Mouse (Mus musculus) MEL (cell line): Measurements from ENCODE around the gene Csnk1d. TPM values are rescaled to one million over a fixed set of nuclear protein-coding genes. Genes with fewer than 3 reads are reported as not detected.

Experiments
- DNase-seq: peaks from one replicate; pipeline ENCODE4 v3.0.0; 2011; ENCODE audit warnings: low read depth, low spot score
- H3K27ac ChIP-seq: 2 replicates; pipeline ENCODE4 v1.5.1; 2012; ENCODE audit warnings: low read depth, mild to moderate bottlenecking, control low read depth, low read length, moderate library complexity; ENCODE audit not compliant: control insufficient read depth
- H3K27me3 ChIP-seq, 2 experiments: fragments of 150-350 bp in 1 of 2; sonication (generic) in 1 of 2; 2 replicates each; pipeline ENCODE4 v1.6.1; 2012; ENCODE audit warnings: low read length in 2 of 2, mild to moderate bottlenecking in 2 of 2, improper control_type of control experiment in 1 of 2, moderate library complexity in 1 of 2; ENCODE audit not compliant: insufficient read depth in 2 of 2, control insufficient read depth in 1 of 2
- H3K36me3 ChIP-seq, 2 experiments: 2 replicates each; pipeline ENCODE4 v1.6.1; 2012 to 2014; ENCODE audit warnings: low read length in 2 of 2, improper control_type of control experiment in 1 of 2, inconsistent platforms in 1 of 2, mild to moderate bottlenecking in 1 of 2; ENCODE audit not compliant: insufficient read depth in 2 of 2, control insufficient read depth in 1 of 2
- H3K4me1 ChIP-seq, 2 experiments: fragments of 150-350 bp in 1 of 2; sonication (generic) in 1 of 2; 2 replicates each; pipeline ENCODE4 v1.6.1; 2012; ENCODE audit warnings: low read length in 2 of 2, improper control_type of control experiment in 1 of 2, mild to moderate bottlenecking in 1 of 2; ENCODE audit not compliant: insufficient read depth in 2 of 2, control insufficient read depth in 1 of 2
- H3K4me3 ChIP-seq, 2 experiments: fragments of 150-350 bp in 1 of 2; sonication (generic) in 1 of 2; 2 replicates each; pipeline ENCODE4 v1.5.1; 2012; ENCODE audit warnings: low read depth in 2 of 2, low read length in 2 of 2, mild to moderate bottlenecking in 2 of 2, moderate library complexity in 2 of 2, control low read depth in 1 of 2, improper control_type of control experiment in 1 of 2; ENCODE audit not compliant: control insufficient read depth in 1 of 2, insufficient read depth in 1 of 2
- H3K79me2 ChIP-seq: 2 replicates; pipeline ENCODE4 v1.6.1; 2012; ENCODE audit warnings: mild to moderate bottlenecking, low read length, moderate library complexity; ENCODE audit not compliant: control insufficient read depth, poor library complexity, insufficient read depth
- H3K9ac ChIP-seq: 2 replicates; pipeline ENCODE4 v1.6.1; 2012; ENCODE audit warnings: low read depth, mild to moderate bottlenecking, control low read depth, low read length, moderate library complexity; ENCODE audit not compliant: control insufficient read depth, poor library complexity, severe bottlenecking
- H3K9me3 ChIP-seq: fragments of 150-350 bp; sonication (generic); replicated peaks from 2 replicates; pipeline ENCODE4 v1.6.1; 2012; ENCODE audit warnings: mild to moderate bottlenecking, low read length, improper control_type of control experiment, moderate library complexity; ENCODE audit not compliant: insufficient read depth
- BHLHE40 ChIP-seq: IDR thresholded peaks from 2 replicates; pipeline ENCODE4 v1.6.1; 2012; ENCODE audit warnings: low read depth, mild to moderate bottlenecking, inconsistent platforms, low read length, improper control_type of control experiment, borderline replicate concordance
- CHD1 ChIP-seq: IDR thresholded peaks from 2 replicates; pipeline ENCODE4 v1.6.1; 2012; ENCODE audit warnings: low read depth, mild to moderate bottlenecking, inconsistent platforms, low read length, improper control_type of control experiment
- CHD2 ChIP-seq: IDR thresholded peaks from 2 replicates; pipeline ENCODE4 v1.6.1; 2011; ENCODE audit warnings: low read length, improper control_type of control experiment
- CTCF ChIP-seq, 3 experiments: IDR thresholded peaks in 2 of 3; conservative IDR thresholded peaks in 1 of 3; 2 replicates each; pipeline ENCODE4 v1.5.1; 2011 to 2012; ENCODE audit warnings: low read length in 3 of 3, low read depth in 2 of 3, mild to moderate bottlenecking in 2 of 3, improper control_type of control experiment in 1 of 3, inconsistent platforms in 1 of 3, mixed read lengths in 1 of 3, moderate library complexity in 1 of 3; ENCODE audit not compliant: control insufficient read depth in 1 of 3, insufficient read depth in 1 of 3, poor library complexity in 1 of 3, severe bottlenecking in 1 of 3
- EP300 ChIP-seq, 2 experiments: IDR thresholded peaks; 2 replicates each; pipeline ENCODE4 v1.6.1; 2011; ENCODE audit warnings: improper control_type of control experiment in 2 of 2, low read length in 2 of 2, low read depth in 1 of 2, mild to moderate bottlenecking in 1 of 2
- ETS1 ChIP-seq: IDR thresholded peaks from 2 replicates; pipeline ENCODE4 v1.6.1; 2012; ENCODE audit warnings: low read depth, mild to moderate bottlenecking, inconsistent platforms, low read length, improper control_type of control experiment, moderate library complexity
- MAFK ChIP-seq: IDR thresholded peaks from 2 replicates; pipeline ENCODE4 v1.6.1; 2011; ENCODE audit warnings: low read depth, mild to moderate bottlenecking, low read length, improper control_type of control experiment, borderline replicate concordance
- MAX ChIP-seq: IDR thresholded peaks from 2 replicates; pipeline ENCODE4 v1.6.1; 2011; ENCODE audit warnings: low read length, improper control_type of control experiment
- MAZ ChIP-seq: IDR thresholded peaks from 2 replicates; pipeline ENCODE4 v1.6.1; 2012; ENCODE audit warnings: low read depth, mild to moderate bottlenecking, inconsistent platforms, low read length, improper control_type of control experiment
- NELFE ChIP-seq: IDR thresholded peaks from 2 replicates; pipeline ENCODE4 v1.6.1; 2011; ENCODE audit warnings: low read depth, low read length, improper control_type of control experiment
- NRF1 ChIP-seq: IDR thresholded peaks from 2 replicates; pipeline ENCODE4 v1.6.1; 2014; ENCODE audit warnings: low read depth, mild to moderate bottlenecking, inconsistent platforms, low read length, improper control_type of control experiment, moderate library complexity; ENCODE audit not compliant: poor library complexity, insufficient read depth, severe bottlenecking
- POLR2A ChIP-seq, 2 experiments: IDR thresholded peaks; 2 replicates each; pipeline ENCODE4 v1.6.1; 2011 to 2012; ENCODE audit warnings: low read length in 2 of 2, mild to moderate bottlenecking in 2 of 2, control low read depth in 1 of 2, improper control_type of control experiment in 1 of 2, low read depth in 1 of 2, moderate library complexity in 1 of 2; ENCODE audit not compliant: control insufficient read depth in 1 of 2, insufficient read depth in 1 of 2, poor library complexity in 1 of 2
- POLR2AphosphoS5 ChIP-seq: IDR thresholded peaks from 2 replicates; pipeline ENCODE4 v1.6.1; 2012; ENCODE audit warnings: low read depth, borderline replicate concordance, mild to moderate bottlenecking, inconsistent platforms, low read length, moderate library complexity, mixed read lengths
- RCOR1 ChIP-seq: IDR thresholded peaks from 2 replicates; pipeline ENCODE4 v1.6.1; 2012; ENCODE audit warnings: low read depth, mild to moderate bottlenecking, inconsistent platforms, low read length, improper control_type of control experiment
- SIN3A ChIP-seq: IDR thresholded peaks from 2 replicates; pipeline ENCODE4 v1.6.1; 2012; ENCODE audit warnings: low read length, improper control_type of control experiment, inconsistent platforms
- TAL1 ChIP-seq: IDR thresholded peaks from 2 replicates; pipeline ENCODE4 v1.6.1; 2012; ENCODE audit warnings: mild to moderate bottlenecking, inconsistent platforms, low read length, moderate library complexity, mixed read lengths
- TCF12 ChIP-seq: IDR thresholded peaks from 2 replicates; pipeline ENCODE4 v1.6.1; 2014; ENCODE audit warnings: low read depth, mild to moderate bottlenecking, inconsistent platforms, low read length, improper control_type of control experiment, moderate library complexity
- UBTF ChIP-seq: IDR thresholded peaks from 2 replicates; pipeline ENCODE4 v1.6.1; 2012; ENCODE audit warnings: low read depth, mild to moderate bottlenecking, inconsistent platforms, low read length, improper control_type of control experiment, moderate library complexity, borderline replicate concordance; ENCODE audit not compliant: insufficient read depth
- USF1 ChIP-seq: IDR thresholded peaks from 2 replicates; pipeline ENCODE4 v1.6.1; 2014; ENCODE audit warnings: low read depth, mild to moderate bottlenecking, inconsistent platforms, low read length, improper control_type of control experiment, moderate library complexity
- USF2 ChIP-seq, 2 experiments: IDR thresholded peaks; 2 replicates each; pipeline ENCODE4 v1.6.1; 2011 to 2012; ENCODE audit warnings: improper control_type of control experiment in 2 of 2, low read length in 2 of 2, borderline replicate concordance in 1 of 2, inconsistent platforms in 1 of 2, low read depth in 1 of 2, mild to moderate bottlenecking in 1 of 2; ENCODE audit not compliant: insufficient read depth in 1 of 2
- ZKSCAN1 ChIP-seq: IDR thresholded peaks from 2 replicates; pipeline ENCODE4 v1.6.1; 2012; ENCODE audit warnings: low read depth, mild to moderate bottlenecking, inconsistent platforms, low read length, improper control_type of control experiment, moderate library complexity
- ZMIZ1 ChIP-seq: IDR thresholded peaks from 2 replicates; pipeline ENCODE4 v1.6.1; 2012; ENCODE audit warnings: low read depth, mild to moderate bottlenecking, inconsistent platforms, low read length, improper control_type of control experiment, moderate library complexity
- ZNF384 ChIP-seq: IDR thresholded peaks from 2 replicates; pipeline ENCODE4 v1.6.1; 2012; ENCODE audit warnings: low read depth, mild to moderate bottlenecking, inconsistent platforms, low read length, improper control_type of control experiment
- polyA plus RNA-seq, 2 experiments: library from polyadenylated mRNA; stranded (reverse) in 1 of 2; unstranded in 1 of 2; fragments of >175 nt in 1 of 2; fragments of >200 nt in 1 of 2; gene quantifications; 2 replicates each; pipeline versions ENCODE4 v1.2.1 to v1.2.4; 2012; ENCODE audit warnings: low replicate concordance in 2 of 2, low read depth in 1 of 2; ENCODE audit not compliant: insufficient read length in 2 of 2, insufficient read depth in 1 of 2, missing spikeins in 1 of 2
- total RNA-seq: library from RNA; depleted of rRNA; stranded (reverse); fragments of 300-350 nt; gene quantifications from 2 replicates; pipeline ENCODE4 v1.2.3, GENCODE M21; 2012

The Csnk1d gene
- total and polyA plus RNA-seq, 3 experiments = 83.2 to 329 (median 121) TPM

- TF ChIP-seq UBTF (no peak), TCF12 (no peak), USF2 (IDR thresholded peaks at IDR 0.05; ENCODE audit: borderline replicate concordance in 1 of 2, insufficient read depth in 1 of 2, low read depth in 1 of 2, low read length in 2 of 2) (no peak), POLR2AphosphoS5 (no peak), MAX (peak; percentile 68), ZNF384 (no peak), CHD2 (no peak; the same call in 1 of the 2 replicates), BHLHE40 (no peak), ZKSCAN1 (no peak), ZMIZ1 (no peak; the same call in 1 of the 2 replicates), MAFK (no peak), NELFE (no peak), POLR2A (IDR thresholded peaks at IDR 0.05; ENCODE audit: control insufficient read depth in 1 of 2, insufficient read depth in 1 of 2, low read depth in 1 of 2, low read length in 2 of 2, poor library complexity in 1 of 2) (no peak)
These were observed 876 bp downstream of the Csnk1d start (continued) for GRCm38 (mm10) chr11:120990126-120990781.

- peaks cover 24 to 37% of the 10 kb centered on the region in 2 experiments for H3K36me3 ChIP-seq
- H3K9ac ChIP-seq = peak overlapping the region; percentile 72
- peaks cover 21 to 30% of the 10 kb centered on the region in 2 experiments for H3K4me1 ChIP-seq
- no peaks in the 10 kb centered on the region for H3K27me3 ChIP-seq
- no peak overlapping the region; the same call in 1 of the 2 replicates for H3K27ac ChIP-seq
- no peaks in the 10 kb centered on the region for H3K9me3 ChIP-seq
- peaks cover 74% of the 10 kb centered on the region for H3K79me2 ChIP-seq
- peak overlapping the region; percentile 83 to 99 for H3K4me3 ChIP-seq
- DNase-seq = peak; percentile 51
- TF ChIP-seq ETS1 = no peak
- TF ChIP-seq MAFK = no peak
- TF ChIP-seq USF1 = no peak
- no peak for TF ChIP-seq POLR2A (IDR thresholded peaks at IDR 0.05; ENCODE audit: control insufficient read depth in 1 of 2, insufficient read depth in 1 of 2, low read depth in 1 of 2, low read length in 2 of 2, poor library complexity in 1 of 2)
- no peak for TF ChIP-seq NELFE
- TF ChIP-seq, all 39 proteins: peak for 0
These were observed 1.6 kb downstream of the Csnk1d start for GRCm38 (mm10) chr11:120989523-120989922.

GRCm38 (mm10) chr11:120988410-120988809 is 2.7 kb downstream of the Csnk1d start:
- Histone ChIP-seq H3K36me3 (peaks cover 29 to 47% of the 10 kb centered on the region in 2 experiments), H3K9ac (peak overlapping the region; percentile 72; the same call in 1 of the 2 replicates), H3K27me3 (no peaks in the 10 kb centered on the region), H3K4me3 (no peak overlapping the region)
- TF ChIP-seq TAL1 (no peak), MAX (no peak; the same call in 1 of the 2 replicates), SIN3A (no peak), EP300 (IDR thresholded peaks at IDR 0.05; ENCODE audit: low read depth in 1 of 2, low read length in 2 of 2) (no peak), MAFK (no peak), MAZ (no peak), CHD2 (no peak), RCOR1 (no peak), CHD1 (no peak), TCF12 (no peak), ZMIZ1 (no peak), CTCF (IDR thresholded peaks at IDR 0.05 in 2 of 3, conservative IDR thresholded peaks at IDR 0.05 in 1 of 3; ENCODE audit: control insufficient read depth in 1 of 3, insufficient read depth in 1 of 3, low read depth in 2 of 3, low read length in 3 of 3, poor library complexity in 1 of 3, severe bottlenecking in 1 of 3) (no peak), NRF1 (no peak)
- TF ChIP-seq, all 39 proteins: peak for 0
- H3K27ac ChIP-seq = no peak overlapping the region
- DNase-seq = peak; percentile 64
- no peaks in the 10 kb centered on the region for H3K9me3 ChIP-seq
- H3K4me1 ChIP-seq = peaks cover 21 to 30% of the 10 kb centered on the region in 2 experiments
- H3K79me2 ChIP-seq = peaks cover 84% of the 10 kb centered on the region
